Mouse (Mus musculus): Measurements from ENCODE around the gene Plcb3.

The Plcb3 gene

DNA sequence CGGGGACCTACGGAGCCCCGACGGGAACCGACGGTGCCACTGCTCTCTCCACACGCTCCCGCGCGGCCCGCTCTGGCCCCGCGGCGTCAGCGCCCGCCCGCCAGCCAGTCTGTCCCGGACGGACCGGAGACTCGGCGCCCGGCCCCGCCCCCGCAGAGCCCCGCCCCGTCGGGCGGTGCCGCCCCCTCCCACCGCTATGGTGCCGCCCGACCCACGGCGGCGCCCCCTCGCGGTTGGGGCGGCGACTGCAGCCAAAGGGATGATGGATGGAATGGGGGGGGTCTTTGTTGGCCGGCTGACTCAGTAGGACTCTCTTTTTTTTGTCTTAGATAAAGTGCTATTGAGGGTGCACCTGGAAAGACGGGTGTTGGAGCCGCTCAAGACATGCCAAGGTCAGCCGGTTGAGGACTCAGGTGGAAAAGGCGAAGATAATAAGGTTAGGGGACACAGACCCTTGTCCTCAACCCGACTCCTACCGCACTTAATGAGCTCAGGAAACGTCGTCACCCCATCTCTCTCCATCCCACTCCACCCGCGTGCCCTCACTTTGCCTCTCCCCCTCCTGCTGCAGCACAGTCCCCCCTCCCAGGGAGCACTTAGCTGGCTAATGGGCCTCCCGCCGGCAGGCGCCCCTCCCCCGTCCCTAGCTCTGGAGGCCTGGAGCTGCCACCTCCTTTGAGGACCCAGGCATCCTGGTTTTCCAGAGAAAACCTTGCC, 6.4 kb downstream of the Plcb3 start:
- DNase-seq: peak; percentile 70 to 93

DNA sequence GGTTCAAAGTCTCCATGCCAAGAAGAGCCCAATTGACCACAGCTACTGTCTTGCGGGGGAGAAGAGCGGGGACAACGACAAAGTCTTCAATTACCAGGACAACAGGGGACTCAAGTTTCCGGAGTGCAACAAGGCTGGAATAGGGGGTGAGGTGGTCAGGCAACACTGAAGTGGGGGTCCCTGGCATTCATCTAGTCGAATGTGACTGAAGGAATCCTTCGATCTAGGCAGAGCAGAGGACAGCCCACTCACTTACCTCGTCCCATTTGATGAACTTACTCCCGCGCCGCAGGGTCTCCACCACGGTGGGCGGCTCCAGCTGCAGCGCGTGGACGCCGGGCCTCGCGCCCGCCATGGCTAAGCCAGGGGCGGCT, 7.0 kb downstream of the Plcb3 start:
- DNase-seq: no peak

DNA sequence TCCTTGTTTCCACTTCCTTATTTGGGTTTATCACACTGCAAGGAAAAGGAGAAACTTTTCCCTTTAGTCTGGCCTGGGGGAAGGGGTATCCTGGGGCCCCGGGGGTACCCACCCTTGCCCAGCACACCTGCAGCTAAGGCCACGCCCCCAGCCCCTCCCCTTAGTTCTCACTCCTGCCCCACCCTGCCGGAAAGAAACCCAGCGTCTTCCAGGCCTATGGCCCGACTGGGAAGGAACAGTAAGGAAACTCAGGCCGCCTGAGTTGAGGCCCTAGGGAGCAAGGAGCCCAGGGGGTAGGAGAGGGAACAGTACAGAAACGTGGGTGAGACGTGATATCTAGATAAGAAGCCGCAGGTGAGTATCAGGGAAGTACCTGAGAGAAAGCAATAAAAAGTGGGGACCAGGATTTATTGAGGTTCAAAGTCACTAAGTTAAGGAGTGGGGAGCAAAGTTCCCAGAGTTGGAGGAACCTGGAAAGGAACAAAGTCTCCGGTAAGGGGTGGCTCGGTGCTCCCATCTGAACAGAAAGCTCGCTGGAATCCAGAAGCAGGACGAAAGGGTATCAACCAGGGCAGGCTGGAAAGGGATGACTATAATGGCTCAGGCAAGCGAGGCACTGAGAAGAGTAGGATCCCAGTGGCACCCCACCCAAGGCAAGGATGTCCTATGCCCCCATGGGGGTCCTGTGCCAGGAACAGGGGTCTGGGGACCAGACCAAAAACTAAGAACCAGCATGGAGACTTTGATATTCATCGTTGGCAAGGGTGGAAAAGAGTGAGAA, 7.6 kb downstream of the Plcb3 start:
- peak; percentile 48 to 81 for DNase-seq

GRCm38 (mm10) chr19:6956461-6956860, 19.8 kb downstream of the Plcb3 start:
- no peak for DNase-seq

DNA sequence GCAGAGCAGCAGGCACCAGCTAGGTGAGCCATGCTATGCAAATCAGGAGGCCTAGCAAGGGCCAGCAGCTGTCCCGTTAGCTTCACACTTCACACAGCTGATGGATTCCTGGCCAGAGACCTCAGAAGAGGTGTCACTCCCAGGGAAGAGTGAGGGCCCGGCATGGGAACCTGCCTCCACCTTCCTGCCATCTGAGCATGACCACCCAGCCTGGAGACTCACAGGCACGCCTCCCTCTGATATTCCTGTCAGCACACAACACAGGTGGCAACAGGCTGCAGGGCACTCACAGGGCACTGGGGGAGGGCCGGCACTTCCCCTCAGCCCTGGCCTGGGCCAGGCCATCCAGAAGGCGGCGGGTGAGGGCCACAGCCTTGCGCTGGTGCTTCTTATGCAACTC, 20.8 kb downstream of the Plcb3 start:
- DNase-seq: no peak

DNA sequence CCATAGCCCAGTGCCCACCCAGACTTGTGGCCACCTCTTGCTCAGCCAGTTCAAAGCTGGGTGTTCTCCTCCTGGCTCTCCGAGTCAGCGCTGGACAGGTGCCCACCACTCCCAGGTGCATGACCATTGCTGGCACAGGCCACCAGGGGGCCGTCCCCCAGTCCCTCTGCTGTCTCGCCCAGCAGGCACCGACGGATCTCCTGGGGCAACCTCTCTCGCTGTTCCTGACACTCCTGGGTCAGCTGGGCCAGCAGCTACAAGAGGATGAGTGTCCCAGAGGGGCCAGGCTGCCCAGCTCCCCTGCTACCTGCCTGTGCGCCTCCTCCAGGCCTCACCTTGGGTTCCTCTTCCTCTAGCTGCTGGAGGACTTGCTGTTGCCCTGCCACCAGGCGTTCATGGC, 22.2 kb downstream of the Plcb3 start:
- peak; percentile 69 to 86 for DNase-seq

- peak; percentile 75 to 77 for DNase-seq
Observed at GRCm38 (mm10) chr19:6952712-6953037, 23.6 kb downstream of the Plcb3 start.

DNA sequence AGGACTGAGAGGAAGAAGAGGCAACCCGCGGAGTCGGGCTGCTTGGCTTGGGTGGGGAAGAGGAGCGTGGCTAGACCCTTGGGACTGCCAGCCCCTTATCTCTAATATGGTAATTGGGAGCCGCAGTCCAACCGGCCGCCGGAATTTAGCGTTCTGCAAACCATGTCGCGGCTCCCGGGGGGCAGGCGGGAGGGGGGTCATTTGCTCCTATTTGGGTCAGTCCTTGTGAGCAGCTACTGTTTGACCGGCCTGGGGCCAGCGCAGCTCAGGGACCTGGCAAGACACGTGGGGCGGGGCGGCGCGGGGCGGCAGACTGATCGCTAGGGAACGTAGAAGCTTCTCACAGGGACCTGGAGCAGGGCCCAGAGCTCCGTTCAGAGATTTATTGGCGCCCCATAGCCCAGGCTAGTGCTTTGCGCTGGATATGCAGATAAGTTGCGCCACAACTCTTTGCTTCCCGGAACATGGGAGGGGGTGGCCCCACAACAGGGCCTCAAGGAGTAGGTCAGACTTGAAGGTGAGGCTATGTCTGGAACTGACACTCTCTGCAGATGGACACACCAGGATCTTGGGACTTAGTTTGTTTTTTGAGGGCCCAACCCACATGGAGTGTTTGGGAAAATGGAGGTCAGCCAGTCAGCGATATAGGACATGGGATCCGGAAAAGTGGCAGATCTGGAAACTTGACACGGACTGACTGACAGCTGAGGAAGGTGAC, 24.1 kb downstream of the Plcb3 start:
- DNase-seq: peak; percentile 92 to 93

DNA sequence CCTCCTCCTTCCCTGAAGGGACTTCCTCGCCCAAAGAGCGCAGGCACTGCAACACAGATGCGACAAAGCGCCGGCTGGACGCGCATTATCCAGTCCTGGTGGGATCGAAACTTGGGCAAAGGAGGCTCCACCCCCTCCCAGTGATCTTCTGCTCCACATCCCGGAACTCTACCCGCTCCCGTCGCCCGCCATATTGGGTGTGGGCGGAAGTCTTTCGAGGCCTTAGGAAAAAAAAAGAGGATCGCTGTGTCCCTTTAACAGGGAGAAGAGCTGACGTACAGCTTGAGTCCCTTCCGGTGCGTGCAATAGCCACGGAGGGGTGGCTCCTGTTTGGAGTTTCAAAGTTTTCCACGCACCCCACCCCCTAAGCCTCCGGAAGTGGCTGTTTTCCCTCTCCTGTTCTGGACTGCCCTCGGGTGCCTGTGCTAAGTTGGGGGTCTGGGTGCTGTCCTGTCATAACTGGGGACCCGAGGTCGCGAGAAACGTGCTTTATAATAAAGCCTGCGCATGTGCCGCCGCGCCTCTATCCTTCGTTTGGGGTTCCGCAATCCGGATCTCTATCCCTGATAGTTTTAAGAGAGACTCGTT, 24.8 kb downstream of the Plcb3 start:
- peak; percentile 96 to 97 for DNase-seq

DNA sequence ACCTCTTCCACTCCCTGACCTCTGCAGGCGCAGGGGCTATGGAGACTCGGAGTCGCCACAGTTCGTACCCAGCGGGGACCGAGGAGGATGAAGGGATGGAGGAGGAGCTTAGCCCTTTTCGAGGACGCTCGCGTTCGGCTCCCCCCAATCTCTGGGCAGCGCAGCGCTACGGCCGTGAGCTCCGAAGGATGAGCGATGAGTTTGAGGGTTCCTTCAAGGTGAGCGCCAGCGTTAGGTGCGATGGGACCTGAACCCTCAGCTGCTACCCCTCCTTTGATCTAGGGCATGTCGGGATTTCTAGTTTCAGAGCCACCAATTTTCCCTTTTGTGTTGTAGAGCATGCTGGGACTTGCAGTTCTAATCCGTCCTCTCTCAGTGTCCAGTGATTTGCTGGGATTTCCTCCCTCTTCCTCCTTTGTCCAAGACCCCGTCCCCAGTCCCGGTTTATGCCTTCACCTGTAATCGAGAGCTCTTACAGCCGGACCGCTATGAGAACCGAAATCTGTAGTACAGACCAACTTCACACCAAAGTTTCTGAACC, 25.6 kb downstream of the Plcb3 start:
- DNase-seq: peak; percentile 63 to 66

DNA sequence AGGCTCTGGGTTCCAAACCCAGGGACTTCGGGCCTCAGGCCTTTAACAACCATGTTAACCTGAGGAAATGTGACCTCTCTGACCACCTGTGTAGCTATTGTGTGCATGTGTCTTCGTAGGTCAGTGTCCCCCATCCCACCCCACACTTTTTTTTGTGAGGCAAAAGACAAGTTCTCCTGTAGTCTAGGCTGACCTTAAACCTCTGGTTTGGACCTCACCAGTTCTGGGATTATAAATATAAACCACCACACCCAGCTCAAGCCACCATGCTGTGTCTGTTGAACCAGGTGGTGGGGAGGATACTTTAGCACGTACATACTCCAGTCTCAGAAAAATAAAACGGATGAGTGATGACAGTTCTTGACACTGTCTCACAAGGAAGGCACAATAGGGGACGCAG, 26.3 kb downstream of the Plcb3 start:
- no peak for DNase-seq

DNA sequence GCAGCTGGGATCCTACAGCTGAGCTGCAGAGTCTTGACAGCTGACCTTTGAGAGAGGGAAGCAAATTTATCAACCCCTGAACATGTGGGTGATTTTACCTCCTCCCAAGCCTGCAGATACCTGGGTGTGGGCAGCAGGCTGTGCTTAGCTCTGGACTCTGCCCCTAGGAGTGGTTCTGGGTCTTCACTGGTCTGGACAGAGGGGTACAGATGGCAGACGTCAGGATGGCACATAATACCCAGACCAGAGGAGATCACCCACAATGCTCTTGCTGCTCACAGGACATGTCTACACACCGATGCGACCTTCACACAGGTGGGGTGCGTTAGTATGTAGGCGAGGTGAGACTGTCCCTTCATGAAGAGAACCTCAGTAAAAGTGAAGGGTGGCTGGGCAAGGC, 26.7 kb downstream of the Plcb3 start:
- no peak for DNase-seq

DNA sequence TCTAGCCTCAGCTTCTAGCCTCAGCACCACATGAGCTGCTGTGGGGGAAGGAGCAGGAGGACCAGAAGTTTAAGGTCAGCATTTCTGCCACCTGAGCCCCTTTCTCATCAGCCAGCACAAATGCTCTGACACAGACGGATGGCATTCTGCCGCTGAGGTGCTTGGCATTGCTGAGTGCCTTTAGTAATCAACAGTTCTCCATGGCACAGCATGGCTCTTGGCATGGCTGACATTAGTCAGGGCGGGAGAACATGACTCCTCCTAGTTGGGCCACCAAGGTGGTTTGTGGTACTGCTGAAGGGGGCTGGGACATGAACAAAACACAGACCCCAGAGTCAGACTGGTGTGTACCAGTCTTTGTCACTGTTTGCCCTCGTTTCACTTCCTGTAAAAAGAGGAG, 28.1 kb downstream of the Plcb3 start:
- DNase-seq: no peak

DNA sequence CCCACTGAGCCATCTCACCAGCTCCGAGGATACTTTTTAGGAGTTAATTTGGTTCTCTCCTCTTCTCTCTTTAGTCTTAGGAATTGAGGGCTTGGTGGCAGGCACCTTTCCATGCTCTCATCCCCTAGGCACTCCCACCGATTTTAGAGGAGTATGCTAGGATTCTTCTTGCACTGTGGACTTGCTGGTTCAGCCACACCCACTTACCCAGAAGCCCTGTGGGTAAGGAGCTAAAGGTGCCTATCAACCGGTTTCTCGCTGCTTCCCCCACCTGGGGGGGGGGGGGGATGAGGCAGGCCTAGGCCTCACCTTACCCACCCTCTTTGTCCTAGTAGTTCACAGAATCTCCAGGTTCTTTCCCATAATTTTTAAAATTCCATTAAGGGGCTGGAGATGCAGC, 28.5 kb downstream of the Plcb3 start:
- no peak for DNase-seq

- no peak for DNase-seq
Observed at GRCm38 (mm10) chr19:6943709-6944108, 32.6 kb downstream of the Plcb3 start.

DNA sequence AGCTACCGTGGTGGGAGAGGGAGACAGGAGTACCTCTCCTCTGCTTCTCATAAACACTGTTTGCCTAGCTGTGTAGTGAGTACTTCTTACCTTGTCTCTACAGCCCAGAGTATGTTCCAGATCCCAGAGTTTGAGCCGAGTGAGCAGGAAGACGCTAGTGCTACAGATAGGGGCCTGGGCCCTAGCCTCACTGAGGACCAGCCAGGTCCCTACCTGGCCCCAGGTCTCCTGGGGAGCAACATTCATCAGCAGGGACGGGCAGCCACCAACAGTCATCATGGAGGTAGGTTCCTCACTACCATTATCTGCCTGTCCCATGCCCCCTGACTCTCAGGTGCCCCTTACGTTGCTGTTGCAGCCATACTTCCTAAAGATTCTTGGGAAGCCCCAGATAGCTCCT, 33.5 kb downstream of the Plcb3 start:
- DNase-seq: no peak

GRCm38 (mm10) chr19:6942249-6942691, 34.0 kb downstream of the Plcb3 start, which contains the start of gene Gpr137:
Gene Gpr137 (minus strand): TSS chr19:6942480.
- DNase-seq: peak; percentile 98 to 99

DNA sequence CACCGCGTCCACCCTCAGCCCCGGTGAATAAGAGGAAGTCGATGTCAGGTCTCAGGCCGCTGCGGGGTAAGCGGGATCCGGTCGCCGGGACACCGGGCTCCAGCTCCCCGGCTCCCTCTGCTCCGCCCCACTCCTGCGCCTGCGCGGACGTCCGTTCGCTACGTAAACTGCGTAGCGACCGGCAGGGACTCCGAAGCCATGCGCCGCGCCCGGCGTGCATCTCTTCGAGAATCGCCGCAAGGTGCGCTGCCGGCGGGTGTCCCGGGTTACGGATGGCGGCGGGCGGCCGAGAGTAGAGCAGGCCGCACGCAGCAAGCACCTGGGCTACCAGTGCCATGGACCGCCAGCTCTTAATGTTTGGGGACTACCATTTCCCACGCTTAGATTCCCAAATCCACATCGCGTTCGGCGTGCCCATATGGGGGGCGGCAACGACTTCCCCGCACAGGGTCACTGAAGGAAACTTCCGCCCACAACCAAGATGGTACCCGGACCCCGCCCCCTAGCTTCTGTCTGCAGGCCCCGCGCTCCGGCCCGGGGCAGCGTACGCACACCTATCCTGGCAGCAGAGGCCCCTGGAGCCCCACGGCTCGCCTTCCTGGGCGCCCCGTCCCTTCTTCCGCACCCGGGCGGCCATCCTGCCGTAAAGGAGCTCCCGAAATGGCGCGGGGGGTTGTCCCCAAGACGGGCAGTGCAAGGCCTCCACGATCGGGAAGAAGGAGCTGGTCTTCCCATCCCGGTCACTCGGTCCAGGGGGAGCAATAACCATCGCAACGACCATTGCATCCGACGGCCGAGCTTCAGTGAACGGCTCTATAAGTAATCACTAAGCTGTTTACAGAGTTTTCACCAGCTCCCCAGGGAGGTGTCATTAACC, 34.7 kb downstream of the Plcb3 start, which contains the start of gene Bad:
Gene Bad, plus strand, starts transcription at position 490 of the 877 bp plus-strand sequence.
- peak; percentile 94 to 97 for DNase-seq

- peak in 1 of 2 experiments; percentile 24 for DNase-seq
Observed at GRCm38 (mm10) chr19:6940396-6941351, 35.6 kb downstream of the Plcb3 start.
